Mouse (Mus musculus) 416B (cell line): Measurements from ENCODE around the gene Vmo1.
A peak's percentile ranks its signal among the peaks of the same experiment; 100 is the strongest.

Source experiments
- DNase-seq: peaks from one replicate; pipeline ENCODE4 v3.0.0; 2011; ENCODE audit warnings: low read depth

Vmo1 gene

GRCm38 (mm10) chr11:70520178-70520769 lies 5.9 kb upstream of the Vmo1 start:
- DNase-seq = no peak

DNA sequence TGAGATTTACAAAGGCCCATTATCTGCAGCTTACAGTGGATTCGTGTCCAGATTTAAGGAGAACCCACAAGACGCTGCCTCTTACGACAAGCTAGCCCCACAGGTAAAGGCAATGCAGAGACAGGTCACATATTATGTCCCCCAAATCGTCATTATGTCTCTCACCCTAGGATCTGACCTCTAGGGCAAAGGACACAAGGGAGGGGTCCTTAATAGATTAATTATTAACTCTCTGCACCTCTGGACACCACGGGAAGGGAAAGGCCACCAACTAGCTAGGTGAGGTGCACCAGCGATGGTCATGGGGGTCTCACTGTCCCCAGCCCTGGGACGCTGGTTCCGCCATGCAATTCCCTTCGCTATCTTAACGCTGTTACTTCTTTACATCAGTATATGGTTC lies 4.5 kb upstream of the Vmo1 start, which contains the start of gene Gltpd2:
Gene Gltpd2, plus strand, starts transcription at position 274 of the 400 bp plus-strand sequence.
- no peak for DNase-seq

- DNase-seq = no peak
Measured at GRCm38 (mm10) chr11:70518436-70518835, 4.0 kb upstream of the Vmo1 start.

DNA sequence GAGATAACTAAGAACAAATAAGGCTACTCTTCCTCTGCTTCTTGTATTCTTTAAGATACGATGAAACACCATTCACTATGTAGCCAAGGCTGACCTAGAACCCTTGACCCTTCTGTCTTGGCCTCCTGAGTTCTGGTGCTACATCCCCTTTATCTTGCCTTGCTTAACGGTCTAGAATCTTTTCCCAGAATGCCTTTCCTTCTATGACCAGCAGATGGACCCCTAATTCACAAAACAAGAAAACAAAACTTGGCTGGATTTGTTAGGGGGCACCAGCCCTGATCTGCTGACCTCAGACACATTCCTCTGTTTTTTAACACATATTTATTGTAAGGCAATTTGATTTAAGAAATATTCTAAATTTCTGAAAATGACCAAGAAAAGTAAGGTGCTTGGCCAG lies 1.9 kb upstream of the Vmo1 start:
- peak; percentile 83 for DNase-seq

GRCm38 (mm10) chr11:70513520-70513919 lies 896 bp downstream of the Vmo1 start:
- no peak for DNase-seq

- no peak for DNase-seq
Measured at GRCm38 (mm10) chr11:70512709-70513342, 1.6 kb downstream of the Vmo1 start.

DNA sequence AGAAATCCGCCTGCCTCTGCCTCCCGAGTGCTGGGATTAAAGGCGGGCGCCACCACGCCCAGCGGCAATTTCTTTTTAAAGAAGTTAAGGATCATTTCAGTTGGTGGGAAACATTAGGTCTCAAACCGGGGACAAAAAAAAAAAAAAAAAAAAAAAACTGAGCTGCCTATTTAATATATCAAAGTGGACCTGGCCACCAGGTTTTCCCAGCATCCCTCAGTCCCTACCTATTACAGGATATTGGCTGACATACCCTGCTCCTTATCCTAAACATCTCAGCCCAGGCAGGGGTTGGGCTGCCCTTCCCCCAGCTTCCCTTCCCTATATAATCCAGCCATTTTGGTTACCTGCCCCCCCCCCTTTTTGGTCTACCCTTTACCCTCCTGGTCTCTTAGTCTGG lies 2.6 kb downstream of the Vmo1 start:
- no peak for DNase-seq

GRCm38 (mm10) chr11:70511242-70511641 lies 3.2 kb downstream of the Vmo1 start:
- DNase-seq = no peak

DNA sequence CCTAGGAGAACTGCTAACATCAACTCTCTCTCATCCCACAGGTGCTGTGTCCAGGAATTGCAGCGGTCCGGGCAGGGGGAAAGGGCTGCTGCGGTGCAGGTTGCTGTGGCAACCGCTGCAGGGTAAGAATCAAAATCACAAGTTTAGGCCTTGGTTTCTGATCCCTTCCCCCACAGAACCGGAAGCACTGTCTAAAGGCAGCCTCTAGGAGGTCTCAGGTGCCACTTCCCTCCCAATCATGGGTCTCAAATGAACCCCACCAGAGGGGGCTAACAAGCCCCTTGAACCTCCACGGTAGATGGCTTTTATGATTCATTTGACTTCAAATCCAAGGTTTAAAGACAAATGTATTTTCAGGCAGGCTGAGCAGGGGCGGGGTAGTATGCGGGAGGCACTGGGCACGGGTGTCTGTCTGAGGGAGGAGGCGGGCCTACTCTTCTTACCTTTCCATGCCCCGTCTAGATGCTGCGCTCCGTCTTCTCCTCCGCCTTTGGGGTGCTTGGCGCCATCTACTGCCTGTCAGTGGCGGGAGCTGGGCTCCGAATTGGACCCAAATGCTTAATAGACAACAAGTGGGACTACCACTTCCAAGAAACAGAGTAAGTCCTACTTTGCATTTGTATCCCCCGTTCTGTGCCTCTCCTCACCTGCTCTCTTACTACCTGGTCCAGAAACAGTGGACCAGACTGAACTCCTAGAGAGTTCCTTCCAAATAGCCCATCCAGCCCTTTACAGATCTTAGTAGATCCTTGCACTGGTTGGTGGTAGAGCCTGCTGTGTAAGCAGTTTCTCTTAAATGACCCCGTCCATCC lies 4.5 kb downstream of the Vmo1 start:
- peak; percentile 55 for DNase-seq

GRCm38 (mm10) chr11:70506962-70507515 lies 7.4 kb downstream of the Vmo1 start:
- DNase-seq = no peak

DNA sequence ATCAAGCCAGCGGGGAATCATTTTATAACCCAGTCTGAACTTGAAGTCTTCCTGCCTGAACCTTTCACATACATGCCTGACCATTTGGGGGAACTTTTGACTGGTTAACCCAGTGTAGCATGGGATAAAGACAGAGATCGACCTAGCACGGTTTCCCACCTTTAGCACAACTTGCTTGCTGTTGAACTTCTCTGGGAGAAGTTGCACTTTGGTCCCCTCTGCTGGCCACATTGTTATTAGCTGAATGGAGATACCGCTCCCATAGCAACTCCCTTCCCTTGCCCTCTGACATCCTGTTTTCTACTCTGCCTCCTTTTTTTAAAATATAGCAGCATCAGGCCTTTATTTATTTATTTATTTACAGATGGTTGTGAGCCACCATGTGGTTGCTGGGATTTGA lies 8.0 kb downstream of the Vmo1 start:
- peak; percentile 81 for DNase-seq

- no peak for DNase-seq
Measured at GRCm38 (mm10) chr11:70504970-70505369, 9.4 kb downstream of the Vmo1 start, which contains the start of gene Tm4sf5. Tm4sf5 (plus strand) TSS chr11:70505244.

GRCm38 (mm10) chr11:70502018-70502417 lies 12.4 kb downstream of the Vmo1 start:
- no peak for DNase-seq

DNA sequence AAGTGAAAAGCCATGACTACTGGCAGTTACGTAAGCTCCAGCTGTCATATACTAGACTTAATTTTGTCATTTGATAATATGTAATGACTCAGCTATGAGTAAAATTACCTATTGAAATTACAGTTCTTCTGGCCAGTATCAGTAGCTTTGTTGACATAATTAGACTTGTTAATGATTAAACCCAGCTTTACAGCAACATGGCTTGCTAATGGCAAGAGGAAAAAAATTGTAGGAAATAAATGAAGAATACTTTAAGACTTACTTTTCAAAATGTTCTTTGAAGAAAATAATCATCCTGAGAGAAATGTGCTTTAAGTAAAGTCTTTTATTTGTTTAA lies 14.0 kb downstream of the Vmo1 start:
- DNase-seq = no peak

DNA sequence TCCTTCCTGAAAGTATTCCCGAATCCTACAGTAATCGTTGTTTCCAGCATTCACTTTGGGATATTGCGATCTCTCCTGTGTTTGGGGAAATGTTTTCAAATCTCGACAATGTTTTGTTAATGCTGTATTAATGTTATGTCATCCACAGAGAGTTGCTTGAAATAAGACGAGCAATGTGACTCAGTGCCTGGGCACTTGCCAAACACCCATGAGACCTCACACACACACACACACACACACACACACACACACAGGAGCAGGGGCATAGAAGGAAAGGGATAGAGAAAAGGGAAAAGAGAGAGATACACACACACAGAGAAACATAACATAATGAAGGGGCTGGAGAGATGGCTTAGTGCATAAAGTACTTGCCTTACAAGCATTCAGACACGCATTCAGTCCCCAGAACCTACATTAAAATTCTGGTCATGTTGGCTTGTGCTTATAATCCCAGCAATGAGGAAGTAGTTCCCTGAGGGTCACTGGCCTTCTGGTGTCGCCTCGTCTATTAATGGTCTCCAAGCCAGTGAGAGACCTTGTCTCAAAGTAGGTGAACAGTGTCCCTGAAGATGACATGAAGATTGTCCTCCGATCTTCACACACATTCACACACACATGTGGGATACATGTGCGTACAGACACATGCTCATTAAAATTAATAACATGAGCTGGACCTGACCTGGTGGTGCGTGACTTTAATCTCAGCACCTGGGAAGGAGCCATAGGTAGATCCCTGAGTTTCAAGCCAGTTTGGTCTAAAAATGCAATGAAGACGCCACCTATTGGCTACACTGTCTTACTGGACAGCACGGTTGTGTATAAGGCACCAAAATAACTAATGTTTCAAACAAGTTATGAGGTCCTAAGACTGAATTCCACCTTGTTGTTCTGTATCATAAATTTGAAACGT lies 14.6 kb downstream of the Vmo1 start:
- peak; percentile 70 for DNase-seq

GRCm38 (mm10) chr11:70489684-70490083 lies 24.7 kb downstream of the Vmo1 start:
- DNase-seq = peak; percentile 53

- no peak for DNase-seq
Measured at GRCm38 (mm10) chr11:70489138-70489537, 25.3 kb downstream of the Vmo1 start.

GRCm38 (mm10) chr11:70487816-70488215 lies 26.6 kb downstream of the Vmo1 start:
- no peak for DNase-seq

- no peak for DNase-seq
Measured at GRCm38 (mm10) chr11:70485498-70485897, 28.9 kb downstream of the Vmo1 start.

DNA sequence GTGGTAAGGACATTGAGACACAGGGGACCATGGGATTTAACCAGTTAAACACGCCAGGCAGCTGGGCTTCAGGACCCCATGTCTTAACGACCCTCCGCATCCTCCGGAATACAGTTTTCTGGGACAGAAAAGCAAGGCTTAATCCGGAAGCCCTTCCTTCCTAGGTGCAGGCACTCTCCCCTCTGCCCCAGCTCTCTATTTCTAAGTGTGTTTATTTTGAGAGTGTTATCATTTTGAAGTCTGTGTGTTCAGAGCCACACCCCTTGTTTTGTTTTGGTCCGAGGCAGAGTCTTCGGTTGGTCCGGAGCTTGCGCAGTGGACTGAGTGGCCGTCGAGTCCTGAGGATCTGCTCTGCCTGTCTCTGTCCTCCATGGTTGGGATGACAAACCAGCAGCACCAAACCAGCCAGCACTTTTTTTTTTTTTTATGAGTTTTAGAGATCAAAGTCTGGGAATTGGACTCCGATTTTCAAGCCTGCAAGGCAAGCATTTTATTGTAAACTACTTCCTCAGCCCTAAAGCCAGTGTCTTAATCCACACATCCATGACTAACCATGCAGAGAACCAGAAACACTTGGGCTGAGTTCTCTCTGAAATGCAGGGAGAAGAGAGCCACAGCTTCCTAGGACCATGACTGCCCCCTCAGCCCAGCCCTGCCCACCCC lies 39.4 kb downstream of the Vmo1 start:
- no peak for DNase-seq

DNA sequence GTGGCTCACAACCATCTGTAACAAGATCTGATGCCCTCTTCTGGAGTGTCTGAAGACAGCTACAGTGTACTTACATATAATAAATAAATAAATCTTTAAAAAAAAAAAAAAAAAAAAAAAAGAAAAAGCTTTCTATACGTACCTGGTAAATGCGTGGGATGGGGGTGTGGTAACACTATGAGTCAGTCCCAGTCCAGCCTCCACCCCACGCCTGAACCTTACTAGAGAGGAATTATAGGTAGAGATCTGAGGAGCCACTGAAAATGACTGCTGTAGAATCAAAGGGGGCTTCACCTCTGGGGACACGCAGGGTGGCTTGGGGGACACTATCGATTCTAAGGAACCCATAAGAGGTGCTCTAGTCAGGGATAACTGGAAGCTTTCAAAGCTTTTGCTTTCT lies 41.1 kb downstream of the Vmo1 start:
- DNase-seq = peak; percentile 25
